Mouse (Mus musculus): ENCODE measurements around the gene Calb2.

The Calb2 gene

DNA sequence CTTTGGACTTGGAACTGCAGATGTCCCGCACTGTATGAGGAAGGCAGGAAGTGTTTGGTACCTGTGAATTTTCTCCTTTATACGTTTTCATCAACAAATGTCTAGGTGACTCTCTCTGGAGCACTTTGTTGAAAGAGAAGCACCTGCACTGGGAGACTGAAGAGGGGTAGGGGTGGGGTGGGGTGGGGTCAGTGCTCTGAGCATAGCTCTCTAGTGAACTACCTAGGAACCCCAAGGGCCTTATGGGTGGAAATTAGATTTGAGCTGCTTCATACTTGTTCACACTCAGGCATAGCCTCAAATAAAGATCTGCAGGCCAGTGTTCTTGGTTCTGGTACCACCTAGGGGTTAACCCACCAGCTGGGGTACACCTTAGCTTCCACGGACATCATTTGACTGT, 65.4 kb downstream of the Calb2 start, which contains the start of gene Gm17720:
Gm17720 (minus strand) TSS at position 101 of the 400 bp plus-strand sequence.
- no peak for DNase-seq

DNA sequence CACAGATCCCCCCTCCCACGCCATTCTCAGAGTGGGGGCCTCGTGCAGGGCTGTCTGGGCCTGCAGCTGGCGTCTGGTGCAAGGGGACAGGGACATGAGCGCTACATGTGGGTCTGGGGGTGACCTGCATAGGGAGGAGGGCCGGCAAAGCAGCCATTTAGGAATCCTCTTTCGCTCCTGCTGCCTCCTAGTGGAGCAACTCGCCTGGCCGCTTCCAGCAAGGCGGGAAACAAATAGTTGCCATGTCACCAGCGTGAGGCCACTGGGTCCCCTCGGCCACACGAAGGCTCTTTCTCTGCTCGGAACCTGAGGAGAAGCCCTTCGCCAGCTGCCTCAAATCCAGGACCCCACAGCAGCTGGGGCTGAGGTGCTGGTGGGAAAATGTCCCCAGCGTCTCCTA, 66.3 kb downstream of the Calb2 start:
- no peak for DNase-seq

DNA sequence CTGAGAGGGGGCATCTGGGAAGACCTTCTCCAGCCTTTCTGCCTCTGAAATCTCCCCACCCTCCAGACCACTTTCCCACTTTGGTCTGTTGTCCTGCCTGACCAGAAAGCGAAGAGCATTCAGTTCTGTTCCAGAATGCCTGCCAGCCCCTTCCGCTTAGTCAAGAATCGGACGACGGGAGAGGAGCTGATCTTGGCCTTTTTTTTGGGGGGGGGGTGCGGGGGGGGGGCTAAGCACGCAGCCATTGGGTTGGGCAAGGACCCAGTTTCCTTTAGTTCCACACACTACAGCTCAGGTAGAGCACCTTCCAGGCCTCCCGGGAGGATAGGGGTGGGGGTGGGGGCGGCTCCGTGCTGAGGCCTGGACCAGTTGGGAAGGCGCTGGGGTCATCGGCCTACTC, 67.1 kb downstream of the Calb2 start, which contains the start of gene Gm21964:
Gm21964 (plus strand) TSS at position 301 of the 400 bp plus-strand sequence.
- no peak for DNase-seq

DNA sequence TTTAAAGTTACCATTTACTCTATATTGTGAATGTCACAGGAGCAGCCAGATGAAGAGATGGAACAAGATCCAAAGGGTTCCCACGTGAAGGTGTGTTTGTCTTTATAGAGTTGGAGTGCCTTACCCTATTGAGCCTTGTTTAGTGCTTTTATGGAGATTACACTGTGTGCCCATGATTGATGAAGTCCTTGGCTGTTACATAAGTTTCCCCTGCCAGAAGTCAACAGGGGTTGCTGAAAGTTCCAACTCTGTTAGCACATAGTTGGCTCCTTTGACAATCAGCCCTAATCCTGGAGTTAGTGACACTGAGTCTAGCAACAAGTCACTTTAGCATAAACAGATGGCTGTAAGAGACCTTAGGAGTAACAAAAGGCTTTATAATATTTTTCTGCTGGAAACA, 76.1 kb downstream of the Calb2 start:
- DNase-seq, result peak; percentile 8
